Mouse (Mus musculus) lung, postnatal 0 days (tissue): ENCODE measurements around the gene Kcna3.

Source experiments
- CTCF ChIP-seq: IDR thresholded peaks from 2 replicates; pipeline ENCODE4 v1.5.1; 2016; ENCODE audit warnings: antibody characterized with exemption, mild to moderate bottlenecking
- EP300 ChIP-seq: IDR thresholded peaks from 2 replicates; pipeline ENCODE4 v1.6.1; 2016; ENCODE audit warnings: antibody characterized with exemption, mild to moderate bottlenecking, control low read depth

DNA sequence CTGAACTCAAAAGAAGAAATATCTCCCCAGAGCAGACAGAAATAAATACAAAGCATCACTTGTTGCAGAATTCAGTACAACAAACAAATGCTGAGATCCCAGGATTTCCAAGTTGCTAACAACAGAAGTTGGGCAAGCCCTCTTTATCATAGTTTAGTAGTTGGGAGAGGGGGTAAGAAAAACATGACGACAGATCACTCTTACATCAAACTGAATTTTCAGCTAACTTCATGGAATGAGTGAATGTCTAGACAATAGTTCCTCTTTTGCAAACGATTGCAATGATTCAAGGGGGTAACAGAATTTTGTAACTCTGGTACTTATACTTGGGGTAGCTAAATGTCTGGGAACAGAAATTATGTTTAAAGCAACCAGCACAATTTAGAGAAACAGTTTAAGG, 1.2 kb upstream of the Kcna3 start:
- TF ChIP-seq CTCF (no peak), EP300 (no peak)
